Mouse (Mus musculus) monocyte, adult 2 months (primary cell): ENCODE results near the gene Lyzl6.

Source experiments
- DNase-seq, 2 experiments: peaks; one replicate each; pipeline ENCODE4 v3.0.0; 2022; ENCODE audit warnings: low spot score in 2 of 2, low read depth in 1 of 2

The Lyzl6 gene

GRCm38 (mm10) chr11:103646301-103646700 lies 7.6 kb upstream of the Lyzl6 start:
- DNase-seq: no peak

DNA sequence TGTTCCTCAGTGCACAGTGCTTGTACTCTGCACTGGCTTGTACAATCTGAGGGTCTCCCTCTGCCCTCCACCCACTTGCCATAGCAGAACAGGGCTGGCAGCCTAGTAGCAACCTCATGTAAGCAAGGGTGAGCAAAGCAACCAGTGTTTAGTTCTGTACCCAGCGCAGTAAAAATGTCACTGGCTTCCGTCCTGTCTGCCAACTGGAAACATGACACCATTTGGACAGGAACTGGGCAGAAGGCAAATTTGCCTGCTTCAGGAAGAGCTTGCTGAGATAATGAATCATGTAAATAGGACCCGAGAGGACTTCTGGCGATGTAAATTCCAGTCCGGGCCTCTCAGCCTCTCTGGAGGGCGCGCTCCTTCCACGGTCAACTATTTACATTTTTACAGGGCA lies 7.0 kb upstream of the Lyzl6 start:
- no peak for DNase-seq

GRCm38 (mm10) chr11:103643211-103643610 lies 4.5 kb upstream of the Lyzl6 start:
- DNase-seq: no peak

- DNase-seq: peak in 1 of 2 experiments; percentile 12
Observed at GRCm38 (mm10) chr11:103639407-103639946, 787 bp upstream of the Lyzl6 start.

- DNase-seq: no peak
Observed at GRCm38 (mm10) chr11:103636261-103636660, 2.4 kb downstream of the Lyzl6 start.

DNA sequence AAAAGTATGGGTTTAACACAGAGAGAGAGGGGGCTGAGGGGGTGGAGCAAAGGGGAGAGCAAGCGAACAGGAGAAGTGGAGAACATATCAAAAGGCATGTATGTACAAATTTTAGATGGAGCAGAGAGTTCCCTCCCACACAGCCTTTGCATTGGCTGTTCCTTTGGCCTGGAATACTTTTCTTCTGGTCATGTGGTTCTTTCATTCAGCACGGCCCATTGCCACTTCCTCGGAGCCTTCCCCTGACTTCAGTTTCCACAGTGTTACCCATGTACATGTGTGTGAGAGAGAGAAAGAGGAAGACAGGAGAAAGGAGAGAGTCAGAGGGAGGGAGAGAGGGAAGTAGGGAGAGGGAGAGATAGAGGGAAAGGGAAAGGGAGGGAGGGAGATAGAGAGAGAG lies 3.2 kb downstream of the Lyzl6 start:
- DNase-seq: no peak

GRCm38 (mm10) chr11:103634806-103635205 lies 3.9 kb downstream of the Lyzl6 start:
- no peak for DNase-seq

GRCm38 (mm10) chr11:103627453-103627852 lies 11.2 kb downstream of the Lyzl6 start:
- DNase-seq: no peak

DNA sequence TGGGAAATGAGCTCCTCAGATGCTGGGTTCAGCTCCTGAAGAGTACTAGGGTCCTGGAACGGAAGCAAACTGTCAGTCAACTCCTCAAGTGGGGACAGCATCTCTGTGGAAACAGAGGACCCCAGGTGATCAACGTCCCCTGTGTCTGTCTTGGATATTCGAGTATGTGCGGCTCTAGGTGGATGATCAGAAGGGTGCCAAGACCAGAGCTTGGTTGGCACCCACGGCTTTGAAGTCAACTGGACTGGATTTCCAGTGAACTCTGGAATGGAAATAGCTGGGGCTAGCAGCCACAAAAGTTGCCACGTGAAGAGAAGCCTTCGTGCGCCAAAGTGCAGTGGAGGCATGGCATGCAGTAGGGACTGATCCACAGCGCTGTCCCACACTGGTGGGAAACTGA lies 17.6 kb downstream of the Lyzl6 start, which contains the start of gene Gm884:
Gene Gm884, minus strand, starts transcription at position 101 of the 400 bp plus-strand sequence.
- DNase-seq: no peak

DNA sequence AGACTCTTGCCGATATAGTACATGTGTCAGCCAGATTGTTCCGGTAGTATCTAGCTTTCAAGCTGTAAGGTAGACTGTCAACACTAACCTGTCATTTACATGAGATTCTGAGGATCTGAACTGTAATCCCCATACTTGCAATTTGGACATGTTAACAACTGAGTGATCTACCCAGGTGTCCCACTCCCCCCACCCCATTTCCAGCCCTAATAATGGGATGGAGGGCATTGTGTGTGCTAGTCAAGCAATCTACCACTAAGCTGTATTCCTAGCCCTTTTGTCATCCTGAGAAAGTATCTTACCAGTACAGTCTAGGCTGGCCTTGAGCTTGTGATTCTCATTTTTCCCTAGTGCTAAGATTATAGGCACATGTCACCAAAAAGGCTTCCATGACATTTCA lies 27.9 kb downstream of the Lyzl6 start:
- DNase-seq: no peak

- no peak for DNase-seq
Observed at GRCm38 (mm10) chr11:103606611-103607010, 32.1 kb downstream of the Lyzl6 start.
